Mouse (Mus musculus): ENCODE measurements around the gene Adam1b. TPM values are rescaled to one million over a fixed set of nuclear protein-coding genes. Genes with fewer than 3 reads are reported as not detected.

The Adam1b gene
- polyA plus RNA-seq, 1 experiment from 2014 or later: not detected

- WGBS: 81% methylated on average over 2 of the region's 2 CpGs
- H3K9me3 ChIP-seq (ENCODE audit: control insufficient read depth, low read length): no peaks in the 10 kb centered on the region
- H3K27me3 ChIP-seq (ENCODE audit: control insufficient read depth, insufficient read depth, low read length): no peaks in the 10 kb centered on the region
- ATAC-seq (ENCODE audit: low FRiP score) (no peak), DNase-seq (ENCODE audit: low spot score, missing footprints) (no peak)
- no peaks in the 10 kb centered on the region for H3K4me1 ChIP-seq (ENCODE audit: control insufficient read depth, insufficient read depth, low read length)
- no peak overlapping the region for H3K9ac ChIP-seq (ENCODE audit: low read length)
- no peak overlapping the region for H3K27ac ChIP-seq (ENCODE audit: low read depth, low read length)
- H3K4me3 ChIP-seq (ENCODE audit: low read depth, low read length): no peak overlapping the region
- no peak overlapping the region for H3K4me2 ChIP-seq
- no peaks in the 10 kb centered on the region for H3K36me3 ChIP-seq (ENCODE audit: control insufficient read depth, insufficient read depth, low read length)
These were observed 30.8 kb downstream of the Adam1b start for GRCm38 (mm10) chr5:121472411-121472810.

- WGBS: 62% methylated on average over 3 of the region's 3 CpGs
- H3K4me2 ChIP-seq: no peak overlapping the region
- no peak overlapping the region for H3K27ac ChIP-seq (ENCODE audit: low read depth, low read length)
- H3K4me3 ChIP-seq (ENCODE audit: low read depth, low read length): no peak overlapping the region
- H3K4me1 ChIP-seq (ENCODE audit: control insufficient read depth, insufficient read depth, low read length): no peaks in the 10 kb centered on the region
- no peak overlapping the region for H3K9ac ChIP-seq (ENCODE audit: low read length)
- H3K36me3 ChIP-seq (ENCODE audit: control insufficient read depth, insufficient read depth, low read length): no peaks in the 10 kb centered on the region
- no peaks in the 10 kb centered on the region for H3K27me3 ChIP-seq (ENCODE audit: control insufficient read depth, insufficient read depth, low read length)
- DNase-seq (ENCODE audit: low spot score, missing footprints) (no peak), ATAC-seq (ENCODE audit: low FRiP score) (no peak)
- H3K9me3 ChIP-seq (ENCODE audit: control insufficient read depth, low read length): no peaks in the 10 kb centered on the region
These were observed 33.7 kb downstream of the Adam1b start for GRCm38 (mm10) chr5:121469566-121469965.

GRCm38 (mm10) chr5:121463601-121464250 is 39.5 kb downstream of the Adam1b start:
- Histone ChIP-seq H3K4me3 (ENCODE audit: low read depth, low read length) (no peak overlapping the region), H3K36me3 (ENCODE audit: control insufficient read depth, insufficient read depth, low read length) (no peaks in the 10 kb centered on the region), H3K9me3 (ENCODE audit: control insufficient read depth, low read length) (no peaks in the 10 kb centered on the region), H3K27ac (ENCODE audit: low read depth, low read length) (no peak overlapping the region), H3K4me1 (ENCODE audit: control insufficient read depth, insufficient read depth, low read length) (no peaks in the 10 kb centered on the region), H3K4me2 (no peak overlapping the region), H3K27me3 (ENCODE audit: control insufficient read depth, insufficient read depth, low read length) (no peaks in the 10 kb centered on the region), H3K9ac (ENCODE audit: low read length) (no peak overlapping the region)
- ATAC-seq (ENCODE audit: low FRiP score): no peak
- DNase-seq (ENCODE audit: low spot score, missing footprints): peak; percentile 77
- 72% methylated on average over 5 of the region's 5 CpGs for whole genome bisulfite sequencing

- H3K4me2 ChIP-seq: no peak overlapping the region
- ATAC-seq (ENCODE audit: low FRiP score) (no peak), DNase-seq (ENCODE audit: low spot score, missing footprints) (peak; percentile 37)
- no peaks in the 10 kb centered on the region for H3K4me1 ChIP-seq (ENCODE audit: control insufficient read depth, insufficient read depth, low read length)
- no peak overlapping the region for H3K27ac ChIP-seq (ENCODE audit: low read depth, low read length)
- no peaks in the 10 kb centered on the region for H3K36me3 ChIP-seq (ENCODE audit: control insufficient read depth, insufficient read depth, low read length)
- H3K9me3 ChIP-seq (ENCODE audit: control insufficient read depth, low read length): no peaks in the 10 kb centered on the region
- 60% methylated on average over 5 of the region's 5 CpGs for WGBS
- H3K9ac ChIP-seq (ENCODE audit: low read length): no peak overlapping the region
- H3K27me3 ChIP-seq (ENCODE audit: control insufficient read depth, insufficient read depth, low read length): no peaks in the 10 kb centered on the region
- no peak overlapping the region for H3K4me3 ChIP-seq (ENCODE audit: low read depth, low read length)
These were observed 40.3 kb downstream of the Adam1b start for GRCm38 (mm10) chr5:121462967-121463366.

- Histone ChIP-seq H3K4me2 (no peak overlapping the region), H3K9ac (ENCODE audit: low read length) (no peak overlapping the region), H3K27me3 (ENCODE audit: control insufficient read depth, insufficient read depth, low read length) (no peaks in the 10 kb centered on the region), H3K36me3 (ENCODE audit: control insufficient read depth, insufficient read depth, low read length) (no peaks in the 10 kb centered on the region), H3K4me3 (ENCODE audit: low read depth, low read length) (no peak overlapping the region), H3K9me3 (ENCODE audit: control insufficient read depth, low read length) (no peaks in the 10 kb centered on the region), H3K27ac (ENCODE audit: low read depth, low read length) (no peak overlapping the region), H3K4me1 (ENCODE audit: control insufficient read depth, insufficient read depth, low read length) (no peaks in the 10 kb centered on the region)
- 31% methylated on average over 1 of the region's 1 CpGs for WGBS
- ATAC-seq (ENCODE audit: low FRiP score): no peak
- no peak for DNase-seq (ENCODE audit: low spot score, missing footprints)
These were observed 41.1 kb downstream of the Adam1b start for GRCm38 (mm10) chr5:121462171-121462502.

- DNase-seq (ENCODE audit: low spot score, missing footprints): no peak
- WGBS: 76% methylated on average over 4 of the region's 4 CpGs
These were observed 41.7 kb downstream of the Adam1b start for GRCm38 (mm10) chr5:121461339-121462170.

GRCm38 (mm10) chr5:121455510-121456265 is 47.5 kb downstream of the Adam1b start:
- no peak overlapping the region for H3K9ac ChIP-seq (ENCODE audit: low read length)
- 88% methylated on average over 9 of the region's 9 CpGs for WGBS

More at GRCm38 (mm10) chr5:121461339-121462170, 41.7 kb downstream of the Adam1b start:
- Histone ChIP-seq H3K27ac (ENCODE audit: low read depth, low read length) (no peak overlapping the region), H3K9me3 (ENCODE audit: control insufficient read depth, low read length) (no peaks in the 10 kb centered on the region), H3K4me2 (no peak overlapping the region), H3K4me3 (ENCODE audit: low read depth, low read length) (no peak overlapping the region), H3K27me3 (ENCODE audit: control insufficient read depth, insufficient read depth, low read length) (no peaks in the 10 kb centered on the region), H3K9ac (ENCODE audit: low read length) (no peak overlapping the region), H3K36me3 (ENCODE audit: control insufficient read depth, insufficient read depth, low read length) (no peaks in the 10 kb centered on the region), H3K4me1 (ENCODE audit: control insufficient read depth, insufficient read depth, low read length) (no peaks in the 10 kb centered on the region)
- no peak for ATAC-seq (ENCODE audit: low FRiP score)

GRCm38 (mm10) chr5:121454503-121454782 is 48.8 kb downstream of the Adam1b start:
- peaks cover 12% of the 10 kb centered on the region for H3K4me1 ChIP-seq (ENCODE audit: control insufficient read depth, insufficient read depth, low read length)
- H3K4me3 ChIP-seq (ENCODE audit: low read depth, low read length): no peak overlapping the region
- no peak overlapping the region for H3K4me2 ChIP-seq
- ATAC-seq (ENCODE audit: low FRiP score): no peak
- H3K9me3 ChIP-seq (ENCODE audit: control insufficient read depth, low read length): no peaks in the 10 kb centered on the region
- no peak for DNase-seq (ENCODE audit: low spot score, missing footprints)
- no peaks in the 10 kb centered on the region for H3K27me3 ChIP-seq (ENCODE audit: control insufficient read depth, insufficient read depth, low read length)
- H3K36me3 ChIP-seq (ENCODE audit: control insufficient read depth, insufficient read depth, low read length): no peaks in the 10 kb centered on the region
- no peak overlapping the region for H3K9ac ChIP-seq (ENCODE audit: low read length)
- no peak overlapping the region for H3K27ac ChIP-seq (ENCODE audit: low read depth, low read length)
- WGBS: 92% methylated on average over 3 of the region's 3 CpGs

More at GRCm38 (mm10) chr5:121455510-121456265, 47.5 kb downstream of the Adam1b start:
- ATAC-seq (ENCODE audit: low FRiP score) (no peak), DNase-seq (ENCODE audit: low spot score, missing footprints) (no peak)
- Histone ChIP-seq H3K4me2 (no peak overlapping the region), H3K4me3 (ENCODE audit: low read depth, low read length) (no peak overlapping the region), H3K27me3 (ENCODE audit: control insufficient read depth, insufficient read depth, low read length) (no peaks in the 10 kb centered on the region), H3K4me1 (ENCODE audit: control insufficient read depth, insufficient read depth, low read length) (peaks cover 10% of the 10 kb centered on the region), H3K27ac (ENCODE audit: low read depth, low read length) (no peak overlapping the region), H3K9me3 (ENCODE audit: control insufficient read depth, low read length) (no peaks in the 10 kb centered on the region), H3K36me3 (ENCODE audit: control insufficient read depth, insufficient read depth, low read length) (no peaks in the 10 kb centered on the region)

All from midbrain, embryonic 11.5 days (tissue).